Mouse (Mus musculus) spleen, adult 12 weeks (tissue): ENCODE results near the gene Carmil1.

Experiments used
- DNase-seq: peaks from one replicate; pipeline ENCODE4 v3.0.0; 2022; ENCODE audit warnings: low spot score

Gene Carmil1

GRCm38 (mm10) chr13:24280439-24281431 is at the start of gene Carmil1:
Gene Carmil1, minus strand, starts transcription at chr13:24280795.
- DNase-seq: peak; percentile 21

- DNase-seq: no peak
These were observed 49.5 kb upstream of the Carmil1 start for GRCm38 (mm10) chr13:24330128-24330527.

DNA sequence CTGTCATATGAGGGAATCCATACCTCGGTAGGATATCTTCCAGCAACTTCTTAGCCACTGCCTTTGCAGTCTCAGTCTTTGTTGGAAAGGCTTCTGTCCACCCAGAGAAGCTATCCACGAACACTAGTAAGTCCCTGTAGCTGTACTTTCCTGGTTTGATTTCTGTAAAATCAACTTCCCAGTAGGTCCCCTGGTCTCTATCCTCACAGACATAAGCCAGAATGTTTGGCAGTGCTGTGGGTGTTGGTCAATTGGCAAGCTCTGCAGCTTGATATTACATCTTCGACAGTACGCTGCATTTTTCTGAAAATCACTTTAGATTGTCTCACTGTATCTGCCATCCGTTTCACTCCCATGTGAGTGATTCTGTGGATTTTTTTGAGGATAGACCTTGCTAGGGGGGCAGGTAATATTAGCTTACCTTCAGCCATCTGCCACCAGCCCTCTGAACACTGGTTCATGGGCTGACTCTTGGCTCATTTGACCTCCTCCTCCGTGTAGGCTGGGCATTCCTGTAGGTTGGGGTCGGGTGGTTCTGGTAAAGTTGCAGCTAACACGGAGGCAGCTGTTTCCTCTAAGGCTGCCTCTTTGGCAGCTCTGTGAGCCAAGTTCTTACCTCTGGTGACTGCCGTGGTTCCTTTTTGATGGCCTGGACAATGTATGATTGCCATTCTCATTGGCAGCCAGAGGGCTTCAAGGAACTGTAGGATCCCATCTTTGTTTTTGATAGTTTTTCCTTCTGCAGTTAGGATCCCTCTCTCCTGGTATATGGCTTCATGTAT is 47.6 kb upstream of the Carmil1 start:
- DNase-seq: no peak

DNA sequence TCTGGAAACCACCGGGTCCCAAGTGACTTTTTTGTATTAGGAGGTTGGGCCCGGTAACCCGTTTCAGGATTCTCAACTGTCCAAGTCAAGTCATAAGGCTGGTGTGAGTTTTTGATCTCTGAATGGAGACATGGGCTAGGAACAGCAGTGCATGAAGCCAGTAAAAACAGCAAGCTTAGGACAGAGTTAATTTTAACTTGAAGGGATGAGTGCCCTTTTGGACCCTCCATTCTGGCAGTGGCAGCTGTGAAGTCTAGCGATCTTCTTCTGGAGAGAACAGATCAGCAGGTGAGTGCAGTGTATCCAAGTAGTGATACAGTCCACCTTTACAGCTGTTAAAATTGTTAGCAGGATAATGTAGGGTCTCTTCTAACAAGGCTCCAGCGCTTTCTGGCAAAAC is 46.6 kb upstream of the Carmil1 start, which contains the start of gene Cmah:
Cmah (plus strand) TSS at position 204 of the 400 bp plus-strand sequence.
- no peak for DNase-seq

DNA sequence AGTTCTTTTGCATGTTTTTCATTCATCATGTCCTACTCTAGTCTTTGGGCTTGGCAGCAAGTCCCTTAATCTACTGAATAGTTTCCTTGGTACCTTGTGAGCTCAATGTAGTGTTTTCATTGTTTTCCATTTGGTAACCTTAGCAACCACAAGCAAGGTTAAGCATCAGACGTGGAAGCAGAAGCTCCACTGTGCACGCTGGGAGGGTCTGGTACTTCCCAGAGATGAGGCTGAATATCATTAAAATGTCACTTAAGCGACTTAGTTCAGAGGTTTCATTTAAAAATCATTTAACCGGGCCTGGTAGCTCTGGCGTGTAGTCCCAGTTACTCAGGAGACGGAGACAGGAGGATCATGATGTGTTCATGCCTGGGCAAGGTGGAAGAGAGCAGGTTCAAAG is 40.7 kb upstream of the Carmil1 start:
- no peak for DNase-seq

- no peak for DNase-seq
These were observed 38.0 kb upstream of the Carmil1 start for GRCm38 (mm10) chr13:24318618-24319017.

DNA sequence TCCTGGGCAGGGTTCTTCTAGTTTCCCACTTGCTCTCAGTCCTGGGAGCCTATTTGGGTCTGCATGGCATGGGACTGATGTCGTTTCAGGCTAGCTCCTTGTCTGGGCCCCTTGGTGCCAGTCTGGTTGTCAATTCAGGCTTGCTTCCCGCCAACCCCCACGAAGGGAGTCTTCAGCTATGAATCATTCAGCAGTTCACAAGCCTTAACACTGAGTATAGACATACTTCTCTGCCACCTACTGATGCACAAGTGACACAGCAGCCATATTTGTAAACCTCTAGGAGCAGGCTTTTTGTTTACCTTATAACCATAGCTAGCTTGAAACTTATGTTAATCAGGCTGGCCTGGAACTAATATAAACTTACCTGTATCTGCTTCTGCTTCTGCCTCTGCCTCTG is 36.0 kb upstream of the Carmil1 start:
- no peak for DNase-seq

GRCm38 (mm10) chr13:24311011-24311940 is 30.7 kb upstream of the Carmil1 start:
- no peak for DNase-seq

DNA sequence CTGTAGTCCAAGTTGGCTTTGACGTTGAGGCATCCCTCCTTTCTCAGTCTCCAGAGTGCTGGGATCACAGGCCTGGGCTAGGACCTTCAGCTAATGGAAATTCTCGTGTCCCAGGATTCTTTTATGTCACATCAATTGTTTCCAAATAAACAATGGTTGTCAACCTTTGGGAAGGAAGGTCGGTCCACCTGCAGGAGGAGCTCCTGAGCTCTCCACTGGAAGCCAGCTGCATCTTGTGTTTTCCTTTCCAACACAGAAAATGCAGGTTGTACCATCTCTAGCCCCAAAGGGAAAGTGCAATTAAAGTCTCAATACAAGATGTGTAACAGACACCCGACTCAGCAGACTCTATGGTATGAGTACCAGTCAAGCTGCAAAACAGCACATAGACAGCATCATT is 25.7 kb upstream of the Carmil1 start:
- no peak for DNase-seq

DNA sequence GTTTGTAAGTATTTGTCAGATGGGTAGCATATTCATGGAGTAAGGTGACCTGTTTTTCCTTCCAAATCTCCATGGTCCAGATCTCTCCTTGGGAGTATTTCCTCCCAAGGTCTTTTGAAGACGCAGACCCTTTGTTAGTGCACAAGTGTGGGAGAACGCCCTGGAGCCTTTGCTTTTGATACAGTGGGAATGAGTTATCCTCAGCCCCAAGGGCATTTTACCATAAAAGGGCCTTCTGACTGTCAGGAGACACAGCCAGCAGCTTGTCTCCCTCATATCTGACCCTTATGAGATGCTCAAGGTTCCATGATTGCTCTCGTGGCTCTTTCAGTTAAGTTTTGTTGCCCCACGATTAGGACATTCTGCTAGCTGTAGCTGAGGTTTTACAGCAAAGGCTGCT is 24.9 kb upstream of the Carmil1 start:
- no peak for DNase-seq

DNA sequence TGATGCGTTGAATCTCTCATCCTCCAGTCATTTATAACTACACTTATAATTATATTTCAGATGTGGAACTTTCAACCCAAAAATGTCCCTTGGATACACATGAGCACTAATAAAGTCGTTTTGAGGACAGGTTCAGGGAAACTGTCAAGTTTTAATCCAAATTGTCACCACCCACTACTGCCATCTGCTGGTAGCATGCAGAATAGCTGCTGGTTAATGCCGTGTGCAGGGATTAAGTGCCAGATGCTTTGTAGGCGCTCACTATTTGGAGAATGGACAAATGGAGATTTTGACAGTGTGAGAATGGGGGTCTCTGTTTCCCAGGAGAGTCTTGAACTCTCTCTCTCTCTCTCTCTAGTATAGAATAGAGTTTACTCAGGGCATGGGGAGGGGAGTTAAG is 16.7 kb upstream of the Carmil1 start:
- DNase-seq: peak; percentile 25

DNA sequence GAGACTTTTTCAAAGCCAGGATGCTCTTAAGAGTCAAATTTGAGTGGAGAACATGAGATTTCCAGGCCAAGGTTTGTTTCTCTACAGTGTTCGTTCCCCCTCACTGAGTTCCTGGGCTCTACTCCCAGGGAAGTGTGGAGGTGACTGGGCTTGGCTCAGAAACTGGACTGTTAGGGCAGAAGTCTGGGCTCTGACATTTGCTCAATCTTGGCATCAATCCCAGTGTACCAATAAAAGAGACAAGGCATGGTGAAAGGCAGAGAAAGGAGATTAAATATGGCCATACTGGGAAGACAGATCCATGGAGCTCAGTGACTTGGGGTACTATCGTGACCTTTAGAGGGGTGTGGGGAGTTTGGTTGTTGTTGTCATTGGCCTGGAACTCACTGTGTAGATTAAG is 6.8 kb upstream of the Carmil1 start:
- DNase-seq: no peak

DNA sequence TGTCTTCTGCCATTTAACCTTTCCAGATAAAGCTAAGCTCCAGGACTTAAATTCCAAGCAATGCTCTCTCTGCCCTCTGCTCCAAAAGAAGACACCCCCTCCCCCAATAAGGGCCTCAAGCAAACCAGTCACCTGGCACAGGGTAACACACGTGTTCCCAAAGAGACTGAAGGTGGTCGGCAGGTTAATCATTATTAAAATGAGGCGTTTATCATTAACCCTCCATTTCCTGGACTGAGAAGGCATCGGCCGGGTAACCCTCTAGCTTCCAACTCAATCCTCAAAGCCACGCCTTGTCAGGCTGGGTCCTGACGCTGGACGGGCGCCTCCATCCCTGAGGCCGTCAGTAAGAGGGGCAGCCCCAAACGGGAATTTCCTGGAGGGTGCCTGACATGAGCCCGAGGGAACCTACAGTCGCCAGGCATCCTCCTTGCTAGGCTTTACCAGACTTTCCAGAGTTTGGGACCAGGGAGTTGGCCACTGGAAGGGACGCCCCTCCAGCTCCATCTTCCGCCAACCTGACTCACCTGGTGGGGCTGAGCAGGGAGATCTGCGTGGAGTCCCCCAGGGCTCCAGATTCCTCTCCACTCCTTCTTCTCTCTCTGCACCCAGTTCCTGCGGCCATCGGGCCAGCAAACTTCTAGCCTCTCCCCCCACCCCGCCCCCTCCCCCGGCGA is 695 bp downstream of the Carmil1 start:
- no peak for DNase-seq

GRCm38 (mm10) chr13:24279407-24279761 is 1.2 kb downstream of the Carmil1 start:
- DNase-seq: no peak

DNA sequence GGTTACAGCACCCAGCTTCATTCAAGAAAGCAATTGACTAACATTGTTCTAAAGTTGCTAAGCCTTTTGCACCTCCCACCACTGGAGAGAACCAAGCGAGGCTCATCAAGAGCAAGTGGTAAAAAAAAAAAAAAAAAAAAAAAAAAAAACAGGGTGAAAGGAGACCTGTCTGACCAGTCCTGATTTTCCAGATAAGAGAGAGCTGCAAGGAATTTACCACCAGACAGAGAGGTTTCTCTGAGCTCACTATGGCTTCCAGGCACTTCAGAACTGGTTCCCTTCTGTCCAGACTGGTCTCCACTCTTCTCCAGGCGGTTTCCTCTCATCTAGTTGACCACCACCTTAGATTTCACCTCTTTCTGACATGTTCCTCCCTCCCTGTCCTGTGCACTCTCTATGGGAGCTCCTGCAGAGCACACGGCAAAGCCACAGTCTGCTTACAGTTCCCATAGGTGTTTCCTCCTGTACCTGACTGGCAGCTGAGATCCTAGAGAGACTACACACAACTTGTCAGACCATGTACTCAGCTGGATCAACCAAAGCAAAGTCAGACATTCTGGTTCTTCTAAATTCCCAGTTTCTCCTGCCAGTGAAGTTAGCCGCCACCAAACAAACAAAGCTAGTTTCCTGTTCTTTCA is 7.7 kb downstream of the Carmil1 start:
- no peak for DNase-seq

GRCm38 (mm10) chr13:24269100-24269465 is 11.5 kb downstream of the Carmil1 start:
- no peak for DNase-seq

GRCm38 (mm10) chr13:24268355-24269099 is 12.1 kb downstream of the Carmil1 start:
- DNase-seq: no peak

DNA sequence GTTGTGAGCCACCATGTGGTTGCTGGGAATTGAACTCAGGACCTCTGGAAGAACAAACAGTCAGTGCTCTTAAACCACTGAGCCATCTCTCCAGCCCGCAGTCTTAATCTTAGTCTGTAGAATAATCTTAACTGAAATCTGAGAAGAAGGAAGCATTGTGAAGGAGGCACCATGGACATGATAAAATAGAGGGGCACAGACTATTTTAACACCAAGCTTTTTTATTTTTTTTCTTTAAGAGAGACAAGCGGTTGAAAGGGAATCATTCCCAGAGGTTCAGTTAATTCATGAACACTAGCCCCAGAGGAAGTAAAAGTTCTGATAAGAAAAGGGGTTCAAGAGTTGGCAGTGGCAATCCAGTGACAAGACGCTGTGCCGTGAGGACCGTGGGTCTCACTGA is 15.8 kb downstream of the Carmil1 start:
- DNase-seq: no peak

DNA sequence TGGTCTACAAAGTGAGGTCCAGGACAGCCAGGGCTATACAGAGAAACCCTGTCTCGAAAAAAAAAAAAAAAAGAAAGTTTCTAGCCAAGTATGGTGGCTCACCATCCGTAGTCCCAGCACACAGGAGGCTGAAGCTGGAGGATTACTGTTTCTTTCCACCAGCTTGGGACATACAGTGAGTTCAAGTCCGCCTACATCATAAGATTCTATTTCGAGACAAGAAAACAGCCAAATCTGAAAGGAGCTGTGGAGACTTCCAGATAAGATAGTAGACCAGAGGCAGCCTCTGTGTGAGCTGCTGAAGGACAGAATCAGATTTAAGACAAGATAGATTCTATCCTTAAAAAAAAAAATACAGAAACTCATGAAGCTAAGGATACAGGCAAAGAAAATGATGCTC is 17.0 kb downstream of the Carmil1 start:
- DNase-seq: no peak
